Mouse (Mus musculus) kidney, postnatal 4 days (tissue): ENCODE data around the gene Fstl3.

Source experiments
- DNase-seq, 2 experiments: peaks; one replicate each; pipeline ENCODE4 v3.0.0; 2021; ENCODE audit warnings: mixed read lengths in 2 of 2

Gene Fstl3

DNA sequence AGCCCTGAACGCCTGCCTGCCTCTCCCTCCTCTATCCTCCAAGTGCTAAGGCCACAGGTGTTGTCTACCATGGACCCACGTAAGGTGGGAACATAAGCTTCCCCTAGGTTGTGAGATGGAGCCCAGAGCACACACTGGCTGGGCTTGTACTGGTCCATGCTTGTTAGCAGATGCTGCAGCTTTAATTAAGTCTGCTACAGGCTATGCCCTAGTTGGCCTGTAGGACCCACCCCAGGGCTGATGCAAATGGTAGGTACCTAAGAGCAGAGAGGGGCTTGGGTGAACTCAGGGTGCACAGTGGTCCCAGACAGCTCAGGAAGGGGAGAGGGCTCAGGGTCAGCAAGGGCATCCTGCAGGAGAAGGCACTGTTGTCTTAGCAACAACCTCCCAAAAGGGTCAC lies 12.5 kb downstream of the Fstl3 start:
- DNase-seq: no peak

DNA sequence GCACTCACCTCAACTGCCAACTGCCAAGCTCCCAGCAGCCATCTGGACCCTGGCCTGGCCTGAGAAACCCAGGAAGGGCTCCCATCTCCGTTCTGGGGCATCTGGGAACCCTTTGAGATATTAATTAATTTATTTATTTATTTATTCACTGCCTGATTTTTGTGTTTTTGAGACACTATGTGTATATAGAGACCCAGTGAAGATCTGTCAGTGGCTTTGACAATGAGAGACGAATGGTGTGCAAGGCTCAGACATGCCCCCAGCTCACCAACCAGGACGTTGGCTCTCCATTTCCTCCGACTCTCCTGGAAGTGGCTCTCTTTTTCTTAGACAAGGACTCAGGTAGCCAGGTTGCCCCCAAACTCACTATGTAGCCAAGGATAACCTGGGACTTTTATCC lies 13.8 kb downstream of the Fstl3 start, which contains the start of gene Prss57:
Gene Prss57 (minus strand): TSS at position 101 of the 400 bp plus-strand sequence.
- DNase-seq: no peak

DNA sequence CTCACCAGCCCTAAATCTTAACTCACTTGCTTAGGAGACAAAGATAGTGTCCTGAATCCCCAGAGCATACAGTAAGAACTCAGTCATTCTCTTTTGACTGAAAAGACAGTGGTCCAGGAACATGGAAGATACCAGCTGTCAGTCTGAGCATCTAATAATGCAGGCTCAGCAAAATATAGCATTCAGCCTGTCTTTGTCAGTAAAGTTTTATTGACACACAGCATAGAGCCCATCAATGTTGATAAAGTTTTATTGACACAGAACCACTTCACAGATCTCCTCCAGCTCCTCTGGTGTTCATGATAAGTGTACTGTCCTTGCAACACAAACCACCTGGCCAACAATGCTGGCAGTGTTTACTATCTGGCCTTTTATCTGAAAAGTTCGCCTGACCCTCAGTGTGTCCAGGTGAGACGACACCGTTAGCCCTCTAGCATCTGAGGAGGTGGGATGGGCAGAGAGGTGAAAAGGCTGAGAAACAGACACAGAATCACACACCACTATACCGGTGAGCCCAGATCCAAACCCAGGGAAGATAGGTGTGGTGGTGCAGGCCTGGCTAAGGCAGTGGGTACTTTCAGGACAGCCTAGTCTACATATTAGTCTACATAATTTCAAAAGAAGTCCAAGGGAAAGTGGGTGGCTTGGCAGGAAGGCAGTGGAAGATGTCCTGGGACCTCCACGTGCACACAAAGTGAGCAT lies 15.4 kb downstream of the Fstl3 start:
- no peak for DNase-seq

DNA sequence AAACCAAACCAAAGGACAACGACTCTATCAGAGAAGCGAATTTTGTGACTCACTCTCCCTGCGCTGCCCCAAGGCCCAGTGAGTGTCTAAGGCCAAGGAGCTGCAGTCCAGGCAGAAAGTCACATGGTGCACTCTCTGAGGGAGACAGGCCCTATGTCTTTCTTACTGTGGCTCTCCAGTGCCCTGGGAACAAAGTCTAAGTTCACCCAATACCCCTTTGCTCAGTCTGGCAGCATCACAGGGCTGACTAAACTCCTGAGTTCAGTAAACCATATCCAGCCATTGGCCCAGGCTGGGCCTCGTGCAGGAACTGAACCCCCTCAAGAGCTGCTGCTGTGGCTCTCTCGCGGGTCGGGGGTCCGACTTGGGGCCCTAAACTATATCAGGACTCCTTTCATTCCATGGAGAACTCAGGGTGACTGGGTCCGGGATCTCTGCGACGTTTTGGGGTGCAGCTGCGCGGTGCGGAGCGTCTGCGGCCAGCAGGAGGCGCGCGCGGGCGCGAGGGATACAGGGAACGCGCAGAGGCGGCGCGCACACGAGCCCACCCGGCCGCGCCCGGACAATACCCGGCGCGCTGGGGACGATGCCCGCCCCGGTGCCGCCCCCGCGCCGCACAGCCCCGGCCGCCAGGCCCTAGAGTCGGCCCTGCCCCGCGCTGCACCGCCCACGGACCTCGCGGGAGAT lies 16.1 kb downstream of the Fstl3 start, which contains the start of gene Palm:
Gene Palm (plus strand): TSS at position 522 of the 687 bp plus-strand sequence.
- peak; percentile 90 to 92 for DNase-seq

DNA sequence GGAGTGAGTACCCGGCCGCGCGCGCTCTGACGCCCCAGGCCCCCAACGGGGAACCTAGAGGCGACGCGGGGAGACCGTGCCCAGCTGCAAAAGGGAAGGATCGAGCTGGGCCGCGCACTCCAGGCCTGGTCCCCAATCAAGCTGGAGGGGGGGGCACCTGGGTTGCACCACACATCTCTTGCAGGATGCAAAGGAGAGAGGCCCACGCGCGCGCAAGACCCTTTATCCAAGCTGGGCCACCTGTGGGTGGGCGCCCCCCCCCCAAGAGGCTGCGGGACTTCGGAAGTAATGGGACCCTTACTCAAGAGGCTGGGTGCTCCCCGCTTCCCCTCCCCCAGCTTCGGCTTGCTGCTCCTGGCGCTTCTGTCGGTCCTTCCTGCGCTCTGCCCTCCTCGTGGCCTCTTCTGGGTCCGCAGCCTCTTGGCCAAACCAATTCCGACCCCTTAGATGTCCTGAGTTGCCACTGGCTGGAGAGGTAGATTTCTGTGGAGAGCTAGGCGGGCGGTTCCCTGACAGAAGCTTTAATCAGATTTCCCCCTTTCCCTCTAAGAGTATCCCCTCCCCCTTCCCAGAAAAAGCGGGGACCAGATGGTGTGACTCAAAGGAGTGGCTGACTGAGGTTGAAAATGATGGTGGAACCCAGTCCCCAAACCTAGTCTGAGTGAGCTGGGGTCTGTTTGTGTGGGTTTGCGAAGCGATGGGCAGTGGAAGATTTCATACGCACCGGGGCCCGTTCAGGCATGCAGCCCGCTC lies 16.8 kb downstream of the Fstl3 start:
- DNase-seq: peak in 1 of 2 experiments; percentile 67

DNA sequence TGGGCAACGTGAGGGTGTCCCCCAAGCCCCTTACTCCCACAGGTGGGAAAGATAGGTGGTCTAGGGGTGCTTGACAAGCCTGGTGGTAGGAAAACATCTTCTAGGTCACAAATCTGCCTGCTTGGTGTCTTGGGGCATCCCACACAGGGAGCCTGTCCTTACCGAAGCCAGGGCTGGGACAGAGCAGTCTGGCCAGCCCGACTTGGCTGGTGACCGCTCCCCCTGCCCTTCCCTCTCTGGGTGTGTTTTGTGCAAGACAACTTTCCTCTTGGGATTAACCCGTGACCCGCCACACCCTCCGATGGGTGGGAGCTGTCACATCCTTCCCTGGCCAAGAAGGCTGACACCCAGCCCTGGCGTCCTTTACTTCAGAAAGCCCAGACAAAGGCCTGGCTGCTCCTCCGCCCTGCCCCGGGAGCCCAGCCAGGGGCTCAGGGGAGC lies 17.4 kb downstream of the Fstl3 start:
- DNase-seq: peak; percentile 76 to 86

DNA sequence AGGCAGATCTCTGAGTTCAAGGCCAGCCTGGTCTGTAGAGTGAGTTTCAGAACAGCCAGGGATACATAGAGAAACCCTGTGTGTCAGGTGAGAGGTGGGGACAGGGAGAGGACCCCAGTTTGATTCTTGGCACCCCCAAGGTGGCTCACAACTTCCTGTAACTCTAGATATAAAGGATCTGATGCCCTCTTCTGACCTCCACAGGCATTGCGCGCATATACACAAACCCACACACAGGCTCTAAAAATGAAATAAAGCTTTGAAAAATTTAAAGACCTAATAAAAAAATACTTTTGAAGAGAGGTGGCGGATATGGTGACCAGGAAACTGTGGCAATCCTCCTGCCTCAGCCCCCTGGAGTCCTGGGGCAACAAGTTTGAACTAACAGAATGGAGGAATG lies 18.8 kb downstream of the Fstl3 start:
- no peak for DNase-seq

DNA sequence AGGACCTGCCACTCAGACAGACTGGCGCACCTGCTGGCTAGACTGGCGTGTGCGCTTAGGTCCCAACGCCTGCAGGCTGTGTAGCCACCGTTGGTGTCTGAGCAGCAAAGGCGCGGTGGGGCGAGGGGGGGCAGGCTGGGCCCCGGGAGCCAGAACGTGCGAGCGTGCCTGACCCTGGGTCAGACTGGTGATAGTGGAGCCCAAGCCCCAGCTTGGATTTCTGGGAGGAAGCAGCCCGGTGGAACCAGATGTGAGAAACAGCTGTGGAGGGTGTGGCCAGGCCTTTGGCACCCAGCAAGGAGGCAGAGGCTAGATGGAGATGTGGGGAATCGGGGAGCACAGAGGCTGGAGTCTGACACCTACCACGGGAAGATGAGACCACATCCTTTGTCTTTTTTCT lies 20.3 kb downstream of the Fstl3 start:
- DNase-seq: peak in 1 of 2 experiments; percentile 60

DNA sequence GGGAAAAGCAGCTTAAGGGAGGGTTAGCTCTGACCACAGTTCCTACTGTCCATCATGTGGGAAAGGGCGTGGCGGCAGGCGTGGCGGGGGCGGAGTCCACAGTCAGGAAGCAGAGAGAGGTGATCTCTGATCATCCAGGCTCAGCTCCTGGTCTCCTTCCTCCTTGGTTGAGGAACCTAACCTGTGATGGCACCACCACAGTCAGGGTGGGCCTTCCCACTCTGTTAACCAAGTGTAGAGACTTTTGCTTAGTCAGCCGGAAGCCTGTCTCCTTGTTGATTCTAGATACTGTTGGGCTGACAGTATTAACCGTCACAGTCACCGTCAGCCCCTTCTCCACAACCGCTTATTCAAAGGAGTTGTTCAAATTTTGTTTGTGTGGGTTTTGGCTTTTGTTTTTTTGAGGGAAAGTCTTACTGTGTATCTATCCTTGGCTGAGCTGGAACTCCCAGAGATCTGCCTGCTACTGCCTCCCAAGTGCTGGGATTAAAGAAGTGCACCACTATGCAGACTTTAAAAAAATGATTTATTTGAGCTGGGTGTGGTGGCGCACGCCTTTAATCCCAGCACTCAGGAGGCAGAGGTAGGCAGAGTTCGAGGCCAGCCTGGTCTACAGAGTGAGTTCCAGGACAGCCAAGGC lies 21.3 kb downstream of the Fstl3 start:
- peak in 1 of 2 experiments; percentile 71 for DNase-seq

DNA sequence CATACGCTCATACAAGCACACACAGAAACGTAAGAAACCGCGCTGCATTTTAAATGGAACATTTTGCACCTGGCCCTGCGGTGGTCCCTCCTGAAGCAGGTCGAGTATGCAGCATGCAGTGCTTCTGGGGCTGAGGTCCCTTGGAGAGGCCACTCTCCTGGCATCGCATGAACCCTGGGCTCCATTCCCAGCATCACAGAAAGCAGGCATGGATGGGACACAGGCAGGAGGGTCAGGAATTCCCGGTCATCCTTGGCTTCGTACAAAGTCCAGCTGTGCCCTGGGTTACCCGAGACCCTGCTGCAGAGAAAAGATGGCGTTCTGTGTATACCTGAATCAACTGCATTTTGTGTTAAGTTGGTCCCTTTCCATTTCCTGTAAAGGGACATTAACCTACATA lies 23.4 kb downstream of the Fstl3 start:
- DNase-seq: no peak

DNA sequence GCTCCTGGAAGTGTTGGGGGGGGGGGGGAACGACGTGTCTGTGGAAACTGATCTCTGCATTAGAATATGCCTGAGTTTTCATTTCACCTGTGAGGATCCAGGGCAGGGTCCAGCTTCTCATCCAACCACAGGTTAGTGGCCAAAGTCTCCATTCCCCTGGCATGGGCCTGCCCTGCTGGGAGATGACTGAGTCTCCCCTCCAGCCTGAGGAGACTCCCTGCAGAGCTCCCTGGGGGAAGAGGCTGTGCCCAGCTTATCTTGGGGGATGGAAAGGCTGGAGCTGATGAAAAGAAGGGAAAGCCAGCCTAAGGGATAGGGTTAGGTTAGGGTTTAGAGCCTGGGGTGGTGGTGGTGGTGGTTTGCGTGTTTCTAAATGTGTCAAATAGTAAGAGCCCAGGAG lies 24.8 kb downstream of the Fstl3 start:
- peak in 1 of 2 experiments; percentile 67 for DNase-seq

DNA sequence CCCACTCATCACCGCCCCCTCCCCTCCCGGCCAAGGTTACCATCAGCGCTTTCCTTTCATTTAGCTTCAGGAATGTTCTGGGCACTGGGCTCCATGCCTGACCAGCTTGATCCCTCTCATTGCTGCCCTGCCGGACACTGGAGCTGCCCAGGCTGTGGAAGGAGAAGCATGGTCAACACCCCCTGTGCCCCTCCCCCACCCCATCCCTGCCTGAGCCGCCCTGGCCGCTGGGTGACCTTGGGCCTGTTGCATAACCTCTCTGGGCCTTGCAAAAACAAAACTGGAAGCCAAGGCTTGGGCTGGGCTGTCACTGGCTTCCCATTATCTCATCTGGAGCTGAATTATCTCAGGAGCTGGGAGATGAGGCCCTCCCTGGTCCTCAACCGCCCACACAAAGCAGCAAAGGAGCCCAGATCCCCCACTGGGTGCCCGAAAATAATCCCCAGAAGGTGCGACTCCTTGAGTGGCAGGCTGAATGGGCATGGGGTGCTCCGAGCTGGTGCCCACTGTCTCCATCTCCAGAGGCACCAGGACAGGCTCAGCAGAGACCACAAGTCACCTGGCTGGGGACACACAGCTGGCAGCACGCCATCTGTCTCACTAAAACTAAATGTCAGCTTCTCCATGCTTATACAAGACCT lies 25.4 kb downstream of the Fstl3 start:
- peak; percentile 72 to 85 for DNase-seq

DNA sequence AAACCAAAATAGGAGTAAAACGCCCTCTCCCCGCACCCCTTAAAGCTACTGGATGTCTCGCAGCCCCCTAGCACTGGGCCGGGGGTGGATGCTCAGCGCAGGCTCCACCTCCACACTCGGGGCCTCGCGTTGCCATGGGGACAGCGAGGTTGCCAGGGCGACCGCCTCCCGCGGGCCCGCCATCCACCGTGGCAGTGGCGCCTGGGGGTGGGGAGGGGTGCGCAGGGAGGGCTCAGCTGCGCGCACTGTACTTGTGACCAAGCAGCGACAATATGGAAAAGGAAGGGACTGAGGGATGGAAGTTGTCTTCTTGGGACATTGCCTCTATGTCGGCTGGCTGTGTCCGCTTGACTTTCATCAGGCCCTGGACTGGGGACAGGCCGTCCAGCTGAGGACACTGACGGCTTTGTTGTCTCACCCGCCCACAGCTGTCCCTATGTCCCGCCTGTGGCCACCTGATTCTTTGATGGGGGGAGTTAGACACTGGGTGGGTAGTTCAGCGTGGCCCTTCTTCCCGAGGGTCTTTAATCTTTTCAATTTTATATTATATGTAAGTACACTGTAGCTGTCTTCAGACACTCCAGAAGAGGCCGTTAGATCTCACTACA lies 26.7 kb downstream of the Fstl3 start:
- DNase-seq: peak; percentile 80 to 82

DNA sequence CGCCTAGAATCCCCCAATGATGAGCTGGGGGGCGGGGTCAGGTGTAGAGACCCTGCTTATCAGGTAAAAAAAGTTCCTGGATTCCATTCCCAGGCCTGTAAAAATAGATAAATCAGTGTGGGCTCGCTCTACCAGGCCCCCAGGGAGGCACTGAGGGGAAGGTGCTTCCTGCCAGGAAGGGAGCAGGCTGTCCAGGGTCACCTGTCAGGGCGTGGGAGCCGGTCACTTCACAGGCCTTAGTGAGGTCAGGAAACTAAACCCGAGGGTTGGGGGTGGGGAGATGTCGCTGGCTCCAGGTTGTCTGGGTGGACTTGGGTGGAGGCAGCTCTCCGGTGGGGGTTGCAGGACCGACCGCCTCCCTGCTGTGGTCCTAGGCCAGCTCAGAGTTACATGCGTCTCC lies 28.6 kb downstream of the Fstl3 start:
- DNase-seq: peak; percentile 70 to 80

DNA sequence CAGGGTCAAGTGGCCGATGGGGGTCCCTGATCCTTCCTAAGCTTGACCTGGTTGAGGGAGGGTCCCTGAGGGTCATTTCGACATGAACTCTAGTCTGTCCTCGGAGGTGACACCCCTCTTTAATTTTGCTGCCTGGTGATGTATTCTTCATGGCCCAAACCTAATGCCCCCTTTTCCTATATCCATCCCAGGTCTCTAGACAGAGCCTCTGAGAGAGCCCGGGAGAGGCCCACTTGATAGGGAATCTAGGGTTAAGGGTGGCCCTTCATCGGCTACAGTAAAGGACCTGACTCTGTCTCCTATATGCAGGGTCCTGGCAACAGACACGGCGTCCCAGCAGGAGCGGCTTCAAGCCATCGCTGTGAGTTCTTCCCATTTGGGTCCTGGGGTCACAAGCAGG lies 29.3 kb downstream of the Fstl3 start:
- DNase-seq: no peak

DNA sequence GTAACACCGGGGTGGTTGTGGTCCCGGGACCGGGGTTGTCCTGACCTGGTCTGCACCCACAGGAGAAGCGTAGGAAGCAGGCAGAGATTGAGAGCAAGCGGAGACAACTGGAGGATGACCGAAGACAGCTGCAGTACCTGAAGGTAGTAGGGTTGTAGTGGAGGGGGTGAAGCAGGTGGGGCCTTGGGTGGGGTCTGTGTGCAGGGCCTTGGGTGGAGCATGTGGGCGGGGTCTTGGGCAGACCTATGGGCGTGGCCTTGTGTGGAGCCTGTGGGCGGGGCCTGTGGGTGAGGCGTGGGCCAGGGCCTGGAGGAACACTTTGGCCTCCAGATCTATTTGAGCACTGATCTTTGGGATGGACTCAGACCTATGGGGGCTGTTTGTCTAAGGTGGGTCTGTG lies 29.9 kb downstream of the Fstl3 start:
- DNase-seq: peak; percentile 56 to 62

DNA sequence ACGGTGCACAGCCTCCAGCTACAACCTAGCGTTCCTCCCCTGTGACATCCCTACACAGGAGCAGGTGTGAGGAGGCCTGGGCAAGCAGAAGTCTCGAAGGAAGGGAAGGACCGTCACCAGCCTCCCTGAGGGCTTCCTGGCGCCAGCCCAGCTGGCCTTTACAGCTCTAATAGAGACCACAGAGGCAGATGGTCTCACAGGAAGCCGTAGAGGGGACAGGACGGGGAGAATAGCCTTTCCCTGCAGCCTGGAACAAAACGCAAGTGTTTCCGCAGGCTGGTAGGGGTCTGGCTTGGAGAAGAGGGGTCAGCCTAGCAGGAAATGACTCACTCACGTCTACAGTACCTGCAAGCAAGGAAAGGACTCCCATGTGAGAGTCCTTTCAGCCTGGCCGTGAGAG lies 30.8 kb downstream of the Fstl3 start:
- peak; percentile 61 to 69 for DNase-seq

DNA sequence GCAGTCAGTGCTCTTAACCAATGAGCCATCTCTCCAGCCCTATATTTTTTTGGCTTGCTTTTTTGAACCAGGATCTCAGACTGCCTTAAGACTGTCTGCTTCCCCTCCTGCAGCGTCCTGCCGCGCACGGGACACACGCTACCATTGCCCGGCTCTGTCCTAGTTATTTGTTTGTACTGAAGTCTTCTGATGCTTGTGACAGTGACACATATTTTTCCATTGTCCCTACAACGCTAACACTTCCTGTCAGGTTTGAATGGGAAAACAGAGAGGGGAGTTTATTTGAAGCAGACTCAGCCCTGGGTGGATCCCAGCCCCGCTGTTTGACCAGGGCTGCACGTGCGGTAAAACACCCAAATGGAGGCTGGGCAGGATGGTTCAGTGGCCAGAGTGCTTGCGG lies 31.7 kb downstream of the Fstl3 start:
- no peak for DNase-seq

DNA sequence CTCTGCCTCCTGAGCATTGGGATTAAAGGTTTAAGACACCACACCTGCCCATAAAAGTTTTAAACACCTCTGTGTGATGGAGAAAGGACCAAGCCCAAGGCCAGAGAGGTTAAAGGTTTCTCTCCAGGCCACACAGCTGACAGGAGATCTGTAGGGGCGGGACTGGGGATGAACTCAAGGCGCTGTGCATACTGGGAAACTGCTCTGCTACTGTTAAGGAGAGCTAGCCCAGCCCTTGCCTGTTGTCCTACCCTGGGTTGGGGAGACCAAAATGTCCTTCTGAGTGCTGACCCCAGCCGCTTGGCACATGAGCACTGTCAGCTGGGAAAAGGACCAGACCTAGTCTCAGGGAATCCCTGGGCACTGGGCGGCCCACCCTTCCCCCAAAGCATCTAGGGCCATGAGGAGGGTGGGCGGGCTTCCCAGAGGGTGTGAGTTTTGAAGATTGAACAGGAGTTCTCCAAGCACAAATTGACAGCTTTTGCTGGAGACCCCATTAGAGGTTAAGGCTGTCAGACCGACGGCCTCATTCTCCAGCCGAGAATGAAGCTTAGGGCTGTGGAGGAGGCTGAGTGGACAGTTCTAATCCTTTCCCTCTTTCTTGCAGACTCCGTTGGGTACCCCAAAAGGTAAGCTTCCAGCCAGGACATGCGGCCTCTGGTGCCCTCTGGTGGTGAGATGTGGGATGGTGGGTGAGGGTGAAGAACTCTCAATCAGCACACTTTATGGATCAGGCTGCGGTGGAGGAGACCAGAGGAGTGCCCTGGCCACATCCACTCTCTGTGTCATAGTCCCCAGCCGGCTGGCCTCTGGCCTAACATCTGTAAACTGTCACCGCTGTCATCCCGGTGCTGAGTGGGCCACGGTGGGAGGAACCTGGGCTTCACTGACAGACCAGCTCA lies 34.9 kb downstream of the Fstl3 start:
- peak; percentile 93 to 95 for DNase-seq

DNA sequence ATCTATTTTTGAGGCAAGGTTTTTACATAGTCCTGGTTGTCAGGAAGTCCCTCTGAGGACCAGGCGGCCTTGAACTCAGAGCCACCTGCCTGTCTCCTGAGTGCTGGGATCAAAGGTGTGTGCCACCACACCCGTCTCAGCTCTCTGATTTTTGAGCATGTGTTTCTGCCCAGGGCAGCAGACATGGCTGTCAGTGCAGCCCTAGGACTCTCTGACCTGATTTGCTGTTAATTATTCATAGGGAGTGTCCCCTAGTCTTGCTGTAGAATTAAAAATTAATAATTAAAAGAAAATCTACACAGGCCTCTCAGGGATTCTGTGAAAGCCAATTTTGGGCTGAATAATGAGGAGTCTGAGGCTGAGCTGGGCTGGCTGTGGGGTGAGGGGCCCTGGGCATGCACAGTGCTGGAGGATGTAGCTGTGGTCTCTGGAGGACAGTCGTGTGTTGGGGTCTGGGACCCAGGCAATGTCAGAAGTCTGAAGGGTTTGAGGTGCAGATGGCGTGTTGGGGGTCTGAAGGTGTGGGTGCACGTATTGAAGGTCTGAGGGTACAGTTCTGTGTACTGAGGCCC lies 37.3 kb downstream of the Fstl3 start:
- peak; percentile 49 to 65 for DNase-seq
